Mouse (Mus musculus): Measurements from ENCODE around the gene Kif5c. TPM values are rescaled to one million over a fixed set of nuclear protein-coding genes. Genes with fewer than 3 reads are reported as not detected.

Kif5c gene
- polyA plus RNA-seq, 1 experiment, result 25.8 TPM

GRCm38 (mm10) chr2:49815696-49816320, 196.7 kb downstream of the Kif5c start:
- Histone ChIP-seq H3K9ac (ENCODE audit: low read depth, poor library complexity, severe bottlenecking) (no peak overlapping the region), H3K27ac (ENCODE audit: insufficient read depth, low read length) (no peak overlapping the region), H3K9me3 (replicated peaks; ENCODE audit: control insufficient read depth, insufficient read depth, low read length, poor library complexity, severe bottlenecking) (no peaks in the 10 kb centered on the region), H3K4me1 (ENCODE audit: control insufficient read depth, insufficient read depth, low read length) (peaks cover 4% of the 10 kb centered on the region), H3K4me3 (ENCODE audit: low read depth, low read length) (no peak overlapping the region), H3K36me3 (ENCODE audit: control insufficient read depth, insufficient read depth, low read length, poor library complexity, severe bottlenecking) (no peaks in the 10 kb centered on the region), H3K27me3 (ENCODE audit: control insufficient read depth, insufficient read depth, low read length, poor library complexity, severe bottlenecking) (no peaks in the 10 kb centered on the region)
- TF ChIP-seq POLR2A (IDR thresholded peaks at IDR 0.05; ENCODE audit: insufficient read depth, low read length) (no peak), CTCF (IDR thresholded peaks at IDR 0.05; ENCODE audit: low read depth, low read length) (no peak), EP300 (IDR thresholded peaks at IDR 0.05; ENCODE audit: insufficient read depth, low read depth, low read length) (no peak)

GRCm38 (mm10) chr2:49816549-49816948, 197.5 kb downstream of the Kif5c start:
- H3K9me3 ChIP-seq (replicated peaks; ENCODE audit: control insufficient read depth, insufficient read depth, low read length, poor library complexity, severe bottlenecking), result no peaks in the 10 kb centered on the region
- H3K9ac ChIP-seq (ENCODE audit: low read depth, poor library complexity, severe bottlenecking), result no peak overlapping the region
- no peak overlapping the region for H3K27ac ChIP-seq (ENCODE audit: insufficient read depth, low read length)
- no peaks in the 10 kb centered on the region for H3K27me3 ChIP-seq (ENCODE audit: control insufficient read depth, insufficient read depth, low read length, poor library complexity, severe bottlenecking)
- no peak for TF ChIP-seq POLR2A (IDR thresholded peaks at IDR 0.05; ENCODE audit: insufficient read depth, low read length)
- TF ChIP-seq CTCF (IDR thresholded peaks at IDR 0.05; ENCODE audit: low read depth, low read length), result no peak
- no peak for TF ChIP-seq EP300 (IDR thresholded peaks at IDR 0.05; ENCODE audit: insufficient read depth, low read depth, low read length)
- H3K4me1 ChIP-seq (ENCODE audit: control insufficient read depth, insufficient read depth, low read length), result peaks cover 4% of the 10 kb centered on the region
- H3K36me3 ChIP-seq (ENCODE audit: control insufficient read depth, insufficient read depth, low read length, poor library complexity, severe bottlenecking), result no peaks in the 10 kb centered on the region
- H3K4me3 ChIP-seq (ENCODE audit: low read depth, low read length), result no peak overlapping the region

- no peak overlapping the region for H3K9ac ChIP-seq (ENCODE audit: low read depth, poor library complexity, severe bottlenecking)
- no peaks in the 10 kb centered on the region for H3K9me3 ChIP-seq (replicated peaks; ENCODE audit: control insufficient read depth, insufficient read depth, low read length, poor library complexity, severe bottlenecking)
- no peaks in the 10 kb centered on the region for H3K27me3 ChIP-seq (ENCODE audit: control insufficient read depth, insufficient read depth, low read length, poor library complexity, severe bottlenecking)
- H3K36me3 ChIP-seq (ENCODE audit: control insufficient read depth, insufficient read depth, low read length, poor library complexity, severe bottlenecking), result no peaks in the 10 kb centered on the region
- no peak overlapping the region for H3K27ac ChIP-seq (ENCODE audit: insufficient read depth, low read length)
- TF ChIP-seq POLR2A (IDR thresholded peaks at IDR 0.05; ENCODE audit: insufficient read depth, low read length), result no peak
- TF ChIP-seq CTCF (IDR thresholded peaks at IDR 0.05; ENCODE audit: low read depth, low read length), result no peak
- no peak for TF ChIP-seq EP300 (IDR thresholded peaks at IDR 0.05; ENCODE audit: insufficient read depth, low read depth, low read length)
- H3K4me1 ChIP-seq (ENCODE audit: control insufficient read depth, insufficient read depth, low read length), result peaks cover 4% of the 10 kb centered on the region
- H3K4me3 ChIP-seq (ENCODE audit: low read depth, low read length), result no peak overlapping the region
Measured at GRCm38 (mm10) chr2:49817151-49817550, 198.1 kb downstream of the Kif5c start.

- H3K9ac ChIP-seq (ENCODE audit: low read depth, poor library complexity, severe bottlenecking), result no peak overlapping the region
- TF ChIP-seq POLR2A (IDR thresholded peaks at IDR 0.05; ENCODE audit: insufficient read depth, low read length), result no peak
- H3K36me3 ChIP-seq (ENCODE audit: control insufficient read depth, insufficient read depth, low read length, poor library complexity, severe bottlenecking), result no peaks in the 10 kb centered on the region
- H3K9me3 ChIP-seq (replicated peaks; ENCODE audit: control insufficient read depth, insufficient read depth, low read length, poor library complexity, severe bottlenecking), result no peaks in the 10 kb centered on the region
- H3K27ac ChIP-seq (ENCODE audit: insufficient read depth, low read length), result no peak overlapping the region
- H3K4me1 ChIP-seq (ENCODE audit: control insufficient read depth, insufficient read depth, low read length), result peaks cover 1% of the 10 kb centered on the region
- H3K27me3 ChIP-seq (ENCODE audit: control insufficient read depth, insufficient read depth, low read length, poor library complexity, severe bottlenecking), result no peaks in the 10 kb centered on the region
- H3K4me3 ChIP-seq (ENCODE audit: low read depth, low read length), result no peak overlapping the region
Measured at GRCm38 (mm10) chr2:49818126-49818525, 199.0 kb downstream of the Kif5c start.

- Histone ChIP-seq H3K27ac (ENCODE audit: insufficient read depth, low read length) (no peak overlapping the region), H3K36me3 (ENCODE audit: control insufficient read depth, insufficient read depth, low read length, poor library complexity, severe bottlenecking) (no peaks in the 10 kb centered on the region), H3K27me3 (ENCODE audit: control insufficient read depth, insufficient read depth, low read length, poor library complexity, severe bottlenecking) (no peaks in the 10 kb centered on the region), H3K4me3 (ENCODE audit: low read depth, low read length) (no peak overlapping the region), H3K9me3 (replicated peaks; ENCODE audit: control insufficient read depth, insufficient read depth, low read length, poor library complexity, severe bottlenecking) (no peaks in the 10 kb centered on the region), H3K9ac (ENCODE audit: low read depth, poor library complexity, severe bottlenecking) (no peak overlapping the region), H3K4me1 (ENCODE audit: control insufficient read depth, insufficient read depth, low read length) (no peaks in the 10 kb centered on the region)
- no peak for TF ChIP-seq CTCF (IDR thresholded peaks at IDR 0.05; ENCODE audit: low read depth, low read length)
- TF ChIP-seq EP300 (IDR thresholded peaks at IDR 0.05; ENCODE audit: insufficient read depth, low read depth, low read length), result no peak
- TF ChIP-seq POLR2A (IDR thresholded peaks at IDR 0.05; ENCODE audit: insufficient read depth, low read length), result no peak
Measured at GRCm38 (mm10) chr2:49822312-49822711, 203.2 kb downstream of the Kif5c start.

Other genes with a start within 250 kb of the Kif5c start
- 27.5 and 38.8 TPM in 2 replicates for gene Epc2, start 167.8 kb upstream of the Kif5c start, polyA plus RNA-seq (2011; ENCODE audit: insufficient read depth, insufficient read length, low read depth, missing spikeins)
- 6.0 and 7.0 TPM in 2 replicates for gene Lypd6b, start 168.4 kb downstream of the Kif5c start, polyA plus RNA-seq (2011; ENCODE audit: insufficient read depth, insufficient read length, low read depth, missing spikeins)

Measured in ES-Bruce4 (cell line).